Mouse (Mus musculus) liver, embryonic 11.5 days (tissue): ENCODE data around the gene Pgd. TPM values are rescaled to one million over a fixed set of nuclear protein-coding genes. Genes with fewer than 3 reads are reported as not detected.

ENCODE experiments used
- ATAC-seq: fragments of 200-750 bp; cut with Nextera tagmentation; replicated peaks from 2 replicates; pipeline ENCODE4 v1.8.0; 2017; ENCODE audit warnings: moderate number of reproducible peaks, mild to moderate bottlenecking, moderate TSS enrichment, moderate library complexity; ENCODE audit not compliant: low FRiP score
- DNase-seq: peaks from one replicate; pipeline ENCODE4 v3.0.0-alpha.2; 2017; ENCODE audit warnings: low spot score
- H3K27ac ChIP-seq: fragments of 300-500 bp; sonication (generic); 2 replicates; pipeline ENCODE4 v1.5.1; 2014; ENCODE audit warnings: mild to moderate bottlenecking, low read depth, low read length, control low read depth
- H3K27me3 ChIP-seq: fragments of 300-500 bp; sonication (generic); replicated peaks from 2 replicates; pipeline ENCODE4 v1.6.1; 2014; ENCODE audit warnings: low read length, mixed read lengths; ENCODE audit not compliant: control insufficient read depth, insufficient read depth
- H3K36me3 ChIP-seq: fragments of 300-500 bp; sonication (generic); 2 replicates; pipeline ENCODE4 v1.6.1; 2014; ENCODE audit warnings: mild to moderate bottlenecking, low read length, moderate library complexity, mixed read lengths; ENCODE audit not compliant: control insufficient read depth, insufficient read depth
- H3K4me1 ChIP-seq: fragments of 300-500 bp; sonication (generic); replicated peaks from 2 replicates; pipeline ENCODE4 v1.6.1; 2014; ENCODE audit warnings: low read length, mixed read lengths; ENCODE audit not compliant: control insufficient read depth, insufficient read depth
- H3K4me2 ChIP-seq: fragments of 300-500 bp; sonication (generic); 2 replicates; pipeline ENCODE4 v1.6.1; 2014; ENCODE audit warnings: mild to moderate bottlenecking, control low read depth, moderate library complexity
- H3K4me3 ChIP-seq: fragments of 300-500 bp; sonication (generic); 2 replicates; pipeline ENCODE4 v1.5.1; 2014; ENCODE audit warnings: low read depth, low read length, control low read depth
- H3K9ac ChIP-seq: fragments of 300-500 bp; sonication (generic); 2 replicates; pipeline ENCODE4 v1.6.1; 2014; ENCODE audit warnings: low read depth, low read length, control low read depth
- H3K9me3 ChIP-seq: fragments of 300-500 bp; sonication (generic); 2 replicates; pipeline ENCODE4 v1.6.1; 2016; ENCODE audit warnings: low read length, inconsistent platforms, mixed read lengths; ENCODE audit not compliant: control insufficient read depth
- WGBS: fragments of 180-500 bp; shearing (Covaris S2); extraction: QIAGEN DNeasy Blood & Tissue Kit; methylation state at CpG from one replicate; pipeline ENCODE4 v1.1.7; 2014; 5-methylcytosine and 5-hydroxymethylcytosine counted together
- polyA plus RNA-seq: library from polyadenylated mRNA; unstranded; fragments of >200 nt; fragmentation: Nextera tagmentation; extraction: Ambion mirVana; gene quantifications from 2 replicates; pipeline ENCODE4 v1.2.1, GENCODE M21; 2014

Pgd gene
- polyA plus RNA-seq, 1 experiment from 2014 or later = 57.3 TPM

GRCm38 (mm10) chr4:149149611-149150010 is 17.0 kb downstream of the Pgd start:
- Histone ChIP-seq H3K36me3 (peaks cover 36% of the 10 kb centered on the region), H3K4me3 (no peak overlapping the region), H3K27ac (peak overlapping the region; percentile 42; the same call in 1 of the 2 replicates), H3K4me1 (peaks cover 9% of the 10 kb centered on the region), H3K27me3 (no peaks in the 10 kb centered on the region), H3K4me2 (no peak overlapping the region), H3K9ac (no peak overlapping the region), H3K9me3 (no peaks in the 10 kb centered on the region)
- DNase-seq (no peak), ATAC-seq (0 out of 2 replicates have a peak, but pooled peaks have one; percentile 39)
- 74% methylated on average over 7 of the region's 7 CpGs for WGBS

DNA sequence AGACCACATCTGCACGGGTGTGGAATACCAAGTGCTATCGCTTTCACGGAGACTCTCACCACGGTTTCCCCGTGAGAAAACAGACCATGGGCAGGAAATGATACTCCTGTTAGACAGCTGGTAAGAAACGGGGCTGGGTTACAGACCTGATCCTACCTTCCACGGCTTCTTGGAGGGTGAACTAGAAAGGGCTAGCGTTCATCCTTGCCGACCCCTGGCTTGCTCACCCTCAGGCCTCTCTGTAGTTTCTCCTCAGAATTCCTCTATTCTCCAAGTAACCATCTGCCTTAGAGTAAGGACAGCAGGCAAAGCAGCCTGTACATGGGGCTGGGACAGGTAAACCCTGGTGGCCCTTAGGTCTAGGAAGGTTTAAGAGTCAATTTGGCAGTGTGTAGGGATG is 17.4 kb downstream of the Pgd start:
- Histone ChIP-seq H3K9ac (no peak overlapping the region), H3K9me3 (no peaks in the 10 kb centered on the region), H3K27ac (peak overlapping the region; percentile 42; the same call in 1 of the 2 replicates), H3K4me2 (no peak overlapping the region), H3K36me3 (peaks cover 36% of the 10 kb centered on the region), H3K4me3 (no peak overlapping the region), H3K4me1 (peaks cover 9% of the 10 kb centered on the region), H3K27me3 (no peaks in the 10 kb centered on the region)
- 78% methylated on average over 9 of the region's 9 CpGs for WGBS
- DNase-seq (no peak), ATAC-seq (no peak)

GRCm38 (mm10) chr4:149148084-149148483 is 18.5 kb downstream of the Pgd start:
- Histone ChIP-seq H3K27me3 (no peaks in the 10 kb centered on the region; the same call in 1 of the 2 replicates), H3K4me3 (no peak overlapping the region), H3K4me2 (no peak overlapping the region), H3K36me3 (peaks cover 27% of the 10 kb centered on the region), H3K27ac (no peak overlapping the region), H3K9me3 (no peaks in the 10 kb centered on the region), H3K4me1 (peaks cover 9% of the 10 kb centered on the region), H3K9ac (no peak overlapping the region)
- DNase-seq = no peak
- 63% methylated on average over 4 of the region's 4 CpGs for WGBS
- no peak for ATAC-seq

- ATAC-seq = no peak
- peaks cover 9% of the 10 kb centered on the region for H3K4me1 ChIP-seq
- H3K27ac ChIP-seq = no peak overlapping the region
- no peaks in the 10 kb centered on the region for H3K9me3 ChIP-seq
- no peak overlapping the region for H3K4me3 ChIP-seq
- peaks cover 21% of the 10 kb centered on the region for H3K36me3 ChIP-seq
- no peak for DNase-seq
- no peak overlapping the region for H3K9ac ChIP-seq
- 67% methylated on average over 7 of the region's 7 CpGs for WGBS
- H3K27me3 ChIP-seq = no peaks in the 10 kb centered on the region; the same call in 1 of the 2 replicates
- no peak overlapping the region for H3K4me2 ChIP-seq
Observed at GRCm38 (mm10) chr4:149147528-149147927, 19.0 kb downstream of the Pgd start.

GRCm38 (mm10) chr4:149145151-149145550 is 21.4 kb downstream of the Pgd start:
- 85% methylated on average over 4 of the region's 4 CpGs for WGBS
- Histone ChIP-seq H3K27me3 (no peaks in the 10 kb centered on the region; the same call in 1 of the 2 replicates), H3K9ac (no peak overlapping the region), H3K4me3 (no peak overlapping the region), H3K4me2 (no peak overlapping the region), H3K27ac (no peak overlapping the region), H3K9me3 (no peaks in the 10 kb centered on the region), H3K36me3 (peaks cover 3% of the 10 kb centered on the region; the same call in 1 of the 2 replicates), H3K4me1 (peaks cover 9% of the 10 kb centered on the region)
- DNase-seq (no peak), ATAC-seq (no peak)

GRCm38 (mm10) chr4:149144459-149144858 is 22.1 kb downstream of the Pgd start:
- DNase-seq (peak; percentile 71), ATAC-seq (peak; percentile 61)
- 6% methylated on average over 3 of the region's 3 CpGs for WGBS
- Histone ChIP-seq H3K27me3 (no peaks in the 10 kb centered on the region; the same call in 1 of the 2 replicates), H3K9me3 (no peaks in the 10 kb centered on the region), H3K4me3 (no peak overlapping the region), H3K4me1 (peaks cover 9% of the 10 kb centered on the region), H3K9ac (no peak overlapping the region), H3K36me3 (no peaks in the 10 kb centered on the region), H3K27ac (no peak overlapping the region), H3K4me2 (no peak overlapping the region)

GRCm38 (mm10) chr4:149143594-149143993 is 23.0 kb downstream of the Pgd start:
- ATAC-seq = no peak
- Histone ChIP-seq H3K4me1 (peaks cover 6% of the 10 kb centered on the region), H3K4me2 (no peak overlapping the region), H3K27me3 (no peaks in the 10 kb centered on the region; the same call in 1 of the 2 replicates), H3K4me3 (no peak overlapping the region), H3K9ac (no peak overlapping the region), H3K9me3 (no peaks in the 10 kb centered on the region), H3K27ac (no peak overlapping the region), H3K36me3 (no peaks in the 10 kb centered on the region)
- 25% methylated on average over 4 of the region's 4 CpGs for WGBS
- DNase-seq = no peak

GRCm38 (mm10) chr4:149138515-149138914 is 28.1 kb downstream of the Pgd start:
- H3K27me3 ChIP-seq = no peaks in the 10 kb centered on the region
- H3K36me3 ChIP-seq = no peaks in the 10 kb centered on the region
- no peak overlapping the region for H3K27ac ChIP-seq
- H3K4me1 ChIP-seq = peaks cover 6% of the 10 kb centered on the region; the same call in 1 of the 2 replicates
- H3K4me2 ChIP-seq = no peak overlapping the region
- no peak overlapping the region for H3K4me3 ChIP-seq
- WGBS = 78% methylated on average over 8 of the region's 8 CpGs
- no peaks in the 10 kb centered on the region for H3K9me3 ChIP-seq
- ATAC-seq = no peak
- no peak for DNase-seq
- H3K9ac ChIP-seq = no peak overlapping the region

GRCm38 (mm10) chr4:149136982-149137770 is 29.4 kb downstream of the Pgd start, which contains the start of gene Cenps:
Gene Cenps, minus strand, starts transcription at chr4:149137629.
- under 1% methylated on average over 68 of the region's 68 CpGs for WGBS
- H3K9me3 ChIP-seq = no peaks in the 10 kb centered on the region
- no peaks in the 10 kb centered on the region for H3K27me3 ChIP-seq
- H3K27ac ChIP-seq = peak within 1 kb of the TSS; percentile 81
- ATAC-seq (peak; percentile 87), DNase-seq (peak; percentile 97)
- H3K4me3 ChIP-seq = peak within 1 kb of the TSS; percentile 55
- H3K9ac ChIP-seq = peak within 1 kb of the TSS; percentile 75
- H3K36me3 ChIP-seq = no peaks in the 10 kb centered on the region
- H3K4me2 ChIP-seq = peak within 1 kb of the TSS; percentile 73
- peaks cover 11% of the 10 kb centered on the region for H3K4me1 ChIP-seq
